Mouse (Mus musculus): ENCODE data around the gene Pde12. TPM values are rescaled to one million over a fixed set of nuclear protein-coding genes. Genes with fewer than 3 reads are reported as not detected.

Gene Pde12
- polyA plus RNA-seq (2014; fragmentation: Illumina TruSeq; extraction: RNeasy Lipid Tissue Mini Kit (QIAGEN cat#74804); ENCODE audit: low read depth, low replicate concordance), result 6.3 TPM

DNA sequence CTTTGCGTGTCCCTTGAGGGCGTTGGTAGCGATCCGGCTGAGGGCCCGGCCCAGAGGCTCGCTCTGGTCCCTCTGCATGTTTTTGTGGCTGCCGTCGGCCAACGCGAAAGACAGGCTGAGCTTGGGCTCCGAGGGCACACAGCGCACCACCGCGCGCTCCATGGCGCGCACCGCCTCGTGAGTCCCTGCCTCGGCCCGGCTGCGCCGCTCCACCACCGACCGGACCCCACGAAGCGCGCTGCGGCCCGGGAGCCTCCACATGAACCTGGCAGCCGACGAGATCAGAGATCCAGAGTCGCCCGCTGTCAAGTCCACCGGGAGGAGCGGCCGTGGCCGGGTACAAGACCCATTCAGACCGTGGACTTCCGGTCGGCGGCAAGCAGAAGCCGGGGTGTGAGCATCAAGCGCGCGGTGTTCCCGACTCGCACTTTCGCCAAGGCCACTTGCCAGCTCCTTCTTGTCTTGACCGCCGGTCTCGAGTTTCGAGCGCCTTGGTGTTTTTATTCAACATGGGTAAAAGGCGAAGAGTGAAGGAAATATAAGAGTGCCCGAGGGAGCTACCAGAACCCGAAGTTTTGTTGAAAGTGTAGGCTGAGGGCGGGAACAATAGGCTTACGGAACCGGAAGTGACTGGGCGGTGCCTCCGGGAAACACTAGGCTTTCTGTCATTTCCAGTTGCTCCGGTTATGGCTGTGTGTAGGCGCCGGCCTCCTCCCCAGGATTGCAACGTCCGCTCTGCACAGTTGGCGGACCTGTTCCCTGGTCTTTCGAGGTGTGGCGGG, at the start of gene Pde12:
Pde12 (minus strand) TSS at position 592 of the 782 bp plus-strand sequence.

DNA sequence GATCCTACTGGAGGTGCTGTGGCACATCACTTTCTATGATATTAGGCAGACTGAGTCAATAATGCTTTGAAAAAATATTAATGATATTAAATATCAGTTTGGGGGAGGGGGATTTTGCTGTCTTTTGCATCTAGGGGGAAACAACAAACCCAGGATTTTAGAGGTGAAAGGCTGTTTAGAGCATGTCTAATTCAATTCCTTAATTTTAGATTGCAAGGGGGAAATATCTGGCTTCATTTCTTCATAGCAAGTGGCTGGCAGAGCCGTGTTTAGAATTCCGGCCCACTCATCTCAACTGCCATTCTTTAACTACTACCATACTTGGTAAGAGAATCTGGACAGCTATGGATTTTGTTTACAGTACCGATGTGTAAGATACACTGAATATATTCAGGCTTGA, 23.3 kb upstream of the Pde12 start, which contains the start of gene Dnah12:
Dnah12 (plus strand) TSS at position 301 of the 400 bp plus-strand sequence.

DNA sequence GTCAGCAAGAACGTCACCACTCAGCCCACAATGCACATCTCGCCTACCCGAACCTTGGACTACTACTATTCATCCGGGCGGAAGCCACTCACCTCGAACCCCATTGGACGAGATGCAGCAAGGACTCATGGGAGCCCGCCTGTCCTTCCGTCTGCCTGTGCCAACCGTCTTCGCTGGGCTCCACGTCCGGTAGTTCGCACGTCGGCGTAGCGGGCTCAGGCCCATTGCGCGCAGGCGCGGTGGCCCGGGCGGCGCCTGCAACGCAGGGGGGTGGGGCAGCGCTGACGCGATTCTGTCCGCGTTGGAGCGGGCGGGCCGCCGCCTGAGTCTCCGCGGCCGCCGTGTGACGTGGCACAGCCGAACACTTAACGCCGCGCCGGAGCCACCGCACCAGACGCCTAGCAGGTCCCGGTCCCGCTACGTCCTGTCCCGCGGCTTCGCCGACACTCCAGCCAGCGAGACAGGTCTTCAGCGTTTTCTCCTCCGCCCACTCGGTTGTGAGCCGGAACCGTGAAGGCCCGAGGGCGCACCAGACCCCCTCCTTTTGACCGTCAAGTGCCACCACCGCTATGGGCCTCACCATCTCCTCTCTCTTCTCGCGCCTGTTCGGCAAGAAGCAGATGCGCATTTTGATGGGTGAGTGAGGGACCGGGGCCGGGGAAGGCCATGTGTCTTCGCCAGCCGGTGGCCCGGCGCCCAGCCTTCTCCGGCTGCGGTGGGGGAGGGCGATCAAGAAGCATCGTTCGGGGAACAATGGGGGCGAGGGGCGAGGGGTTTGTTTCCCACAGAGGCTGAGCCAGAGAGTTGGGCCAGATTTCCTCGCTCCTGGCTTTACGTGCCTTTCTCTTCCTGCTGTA, 31.6 kb downstream of the Pde12 start, which contains the start of gene Arf4:
Arf4 (plus strand) TSS at position 224 of the 857 bp plus-strand sequence.

Other genes with a start within 250 kb of the Pde12 start
- gene Slmap, start 135.0 kb downstream of the Pde12 start, polyA plus RNA-seq (2014; fragmentation: Illumina TruSeq; extraction: RNeasy Lipid Tissue Mini Kit (QIAGEN cat#74804); ENCODE audit: low read depth, low replicate concordance), result 288 TPM
- gene Dennd6a, start 96.0 kb downstream of the Pde12 start, polyA plus RNA-seq (2014; fragmentation: Illumina TruSeq; extraction: RNeasy Lipid Tissue Mini Kit (QIAGEN cat#74804); ENCODE audit: low read depth, low replicate concordance), result 14.1 TPM
- 240 TPM for gene Arf4, start 31.8 kb downstream of the Pde12 start, polyA plus RNA-seq (2014; fragmentation: Illumina TruSeq; extraction: RNeasy Lipid Tissue Mini Kit (QIAGEN cat#74804); ENCODE audit: low read depth, low replicate concordance)
- 65.4 TPM for gene Dnah12, start 23.4 kb upstream of the Pde12 start, polyA plus RNA-seq (2014; fragmentation: Illumina TruSeq; extraction: RNeasy Lipid Tissue Mini Kit (QIAGEN cat#74804); ENCODE audit: low read depth, low replicate concordance)
- gene Asb14, start 224.7 kb upstream of the Pde12 start, polyA plus RNA-seq (2014; fragmentation: Illumina TruSeq; extraction: RNeasy Lipid Tissue Mini Kit (QIAGEN cat#74804); ENCODE audit: low read depth, low replicate concordance), result 4.9 TPM

Measured in testis, adult 10 weeks (tissue).